Mouse (Mus musculus): ENCODE measurements at regions not wholly inside any gene's neighbourhood (a gene's known extent, or its start where the extent isn't known, plus 50 kb on each side); places are given as distances from the start of the nearest gene placed in this dataset.

DNA sequence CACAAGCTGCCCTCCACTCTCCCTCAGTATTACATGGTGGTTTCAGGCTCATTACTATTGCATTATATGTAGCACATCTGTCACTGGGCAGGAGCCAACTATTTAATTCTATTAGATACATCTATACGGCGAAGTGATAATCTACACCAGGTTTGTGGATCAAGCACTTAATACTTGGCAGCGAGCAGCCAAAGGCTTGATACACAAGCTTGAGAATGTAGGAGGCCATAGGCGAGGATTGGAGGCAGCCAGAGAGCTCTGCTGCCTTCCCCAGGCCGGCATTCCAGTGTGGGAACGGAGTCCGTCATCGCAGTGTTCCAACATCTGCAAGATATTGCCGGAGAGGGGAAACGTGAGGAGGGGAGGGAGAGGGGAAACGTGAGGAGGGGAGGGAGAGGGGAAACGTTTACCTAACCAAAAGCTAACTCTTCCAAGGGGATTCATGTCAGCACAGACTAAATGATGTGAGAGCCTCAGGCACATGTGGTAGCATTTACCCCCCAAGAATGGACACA, 109.6 kb upstream of the Habp2 start:
- no peak for DNase-seq (ENCODE audit: low spot score in 2 of 2)

- DNase-seq (ENCODE audit: low spot score in 2 of 2) = no peak
Measured at GRCm38 (mm10) chr19:56185756-56186155, 101.2 kb upstream of the Habp2 start.

DNA sequence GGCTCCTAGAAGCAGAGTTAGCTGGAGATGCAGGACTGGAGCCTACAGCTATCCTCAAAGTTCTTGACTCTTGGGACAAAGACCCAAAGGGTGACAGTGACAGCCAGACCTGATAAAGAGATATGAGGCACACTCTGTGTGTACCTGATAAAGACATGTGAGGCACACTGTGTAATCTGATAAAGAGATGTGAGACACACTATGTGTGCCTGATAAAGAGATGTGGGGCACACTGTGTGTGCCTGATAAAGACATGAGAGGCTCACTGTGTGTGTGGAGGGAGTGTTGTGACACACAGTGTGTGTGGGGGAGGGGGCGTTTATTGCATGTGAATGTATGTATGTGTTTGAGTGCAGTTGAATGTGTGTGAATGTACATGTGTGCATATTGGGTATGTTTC, 97.8 kb upstream of the Habp2 start:
- no peak for DNase-seq (ENCODE audit: low spot score in 2 of 2)

DNA sequence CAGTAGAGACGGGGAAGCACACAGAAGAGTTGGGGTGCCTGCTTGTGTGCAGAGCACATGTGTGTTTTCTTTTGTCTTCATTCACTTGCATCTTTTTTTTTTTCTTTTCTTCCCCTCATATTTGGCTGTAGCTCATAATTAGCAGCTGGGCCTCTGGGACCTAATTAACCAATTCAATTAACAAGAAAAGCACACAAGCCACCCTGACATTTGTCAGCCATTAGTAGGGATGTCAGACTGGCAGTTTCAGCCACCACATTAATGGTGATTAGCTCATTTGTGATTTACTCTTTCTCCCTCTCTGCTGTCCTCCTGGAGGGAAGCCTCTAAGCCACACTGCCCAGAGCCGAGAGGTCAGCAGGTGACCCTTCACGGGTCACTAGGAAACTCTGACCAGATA, 96.7 kb upstream of the Habp2 start:
- no peak for DNase-seq (ENCODE audit: low spot score in 2 of 2)

DNA sequence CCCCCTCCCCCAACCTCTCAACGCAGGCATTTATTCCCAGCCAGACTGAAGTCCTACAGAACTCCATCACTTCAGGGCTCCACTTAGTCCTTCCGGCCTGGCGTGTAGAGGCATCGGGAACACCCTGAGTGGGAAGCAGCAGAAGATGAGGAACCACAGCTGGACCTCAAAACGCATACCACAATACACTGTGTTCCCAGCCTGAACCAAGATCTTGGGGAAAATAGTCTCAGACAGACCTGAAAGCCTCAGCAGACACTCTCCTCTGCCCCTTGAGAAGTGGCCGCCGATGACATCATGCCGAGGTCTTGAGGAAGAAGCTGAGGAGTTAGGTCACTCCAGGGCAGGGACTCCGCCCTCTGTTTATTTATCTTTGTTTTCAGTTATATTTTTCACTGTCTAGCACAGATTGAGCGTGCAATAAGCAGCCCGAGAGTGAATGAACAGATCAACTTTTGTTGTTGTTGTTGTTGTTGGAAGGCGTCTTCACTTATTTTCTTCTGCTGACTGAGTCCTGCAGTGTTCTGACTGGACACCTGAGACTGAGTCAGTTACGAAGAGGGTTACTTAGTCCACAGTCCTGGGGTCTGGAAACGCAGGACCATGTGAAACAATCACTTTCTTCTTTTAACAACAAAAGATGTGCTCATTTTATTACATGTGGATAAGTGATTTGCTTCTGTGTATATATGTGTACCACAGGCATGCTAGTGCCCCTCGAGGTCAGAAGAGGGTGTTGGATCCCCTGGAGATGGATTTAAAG, 88.3 kb upstream of the Habp2 start:
- no peak for DNase-seq (ENCODE audit: low spot score in 2 of 2)

- no peak for DNase-seq (ENCODE audit: low spot score in 2 of 2)
Measured at GRCm38 (mm10) chr19:56199401-56200150, 87.4 kb upstream of the Habp2 start.

- no peak for DNase-seq (ENCODE audit: low spot score in 2 of 2)
Measured at GRCm38 (mm10) chr19:56201007-56201682, 85.8 kb upstream of the Habp2 start.

- peak; percentile 7 to 9 for DNase-seq (ENCODE audit: low spot score in 2 of 2)
Measured at GRCm38 (mm10) chr19:56201738-56202480, 85.0 kb upstream of the Habp2 start.

DNA sequence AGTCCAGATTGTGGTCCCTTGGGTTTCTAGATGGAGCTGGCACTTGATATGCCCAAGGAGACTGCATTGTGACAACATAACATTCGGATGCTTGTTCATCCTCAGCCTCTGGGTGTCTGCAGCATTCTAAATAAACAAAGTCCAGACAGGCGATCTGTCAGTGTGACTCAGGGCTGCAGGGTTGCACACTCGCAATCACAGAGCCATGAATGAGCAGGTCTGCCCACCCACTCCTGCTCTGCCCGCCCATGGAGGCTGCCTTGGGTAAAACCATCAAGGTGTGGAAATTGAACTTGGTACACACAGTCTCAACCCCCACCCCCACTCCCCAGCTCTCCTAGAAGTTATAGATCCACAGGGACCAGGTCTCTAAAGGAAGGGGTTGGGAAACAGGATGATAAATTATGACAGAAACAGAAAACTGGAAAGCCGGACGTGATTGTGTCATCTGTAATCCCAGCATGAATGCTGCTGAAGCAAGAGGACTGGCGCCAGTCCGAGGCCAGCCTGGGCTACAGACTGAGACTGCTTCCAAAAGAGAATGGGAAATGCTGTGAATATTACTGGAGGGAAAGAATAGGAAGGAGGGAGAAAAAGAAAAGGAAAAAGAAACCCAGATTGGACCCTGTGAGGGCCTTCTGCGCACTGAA, 84.3 kb upstream of the Habp2 start:
- DNase-seq (ENCODE audit: low spot score in 2 of 2) = no peak

DNA sequence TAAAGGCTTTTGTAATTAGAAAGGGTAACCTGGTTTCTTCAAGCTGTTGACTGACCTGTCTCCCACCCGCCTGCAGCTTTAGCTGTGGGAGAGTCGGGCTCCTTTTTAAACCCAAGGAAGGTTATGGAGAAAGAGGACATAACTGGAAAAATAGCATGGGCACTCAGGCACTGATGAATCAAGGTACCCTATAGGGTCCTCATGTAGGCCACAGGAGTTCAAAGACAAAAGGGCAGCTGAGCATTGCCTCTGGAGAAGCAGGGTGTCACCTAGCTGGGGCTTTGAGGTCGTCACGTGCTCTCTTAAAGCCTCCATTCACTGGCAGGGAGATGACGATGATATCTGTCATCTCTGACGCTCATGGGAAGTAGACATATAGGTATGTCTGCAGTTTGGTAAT, 68.4 kb upstream of the Habp2 start:
- DNase-seq (ENCODE audit: low spot score in 2 of 2) = no peak

- no peak for DNase-seq (ENCODE audit: low spot score in 2 of 2)
Measured at GRCm38 (mm10) chr19:56220724-56221407, 66.1 kb upstream of the Habp2 start.

GRCm38 (mm10) chr19:56222496-56222895, 64.4 kb upstream of the Habp2 start:
- no peak for DNase-seq (ENCODE audit: low spot score in 2 of 2)

- DNase-seq (ENCODE audit: low spot score in 2 of 2) = no peak
Measured at GRCm38 (mm10) chr19:56225039-56225438, 61.9 kb upstream of the Habp2 start.

- DNase-seq (ENCODE audit: low spot score in 2 of 2) = no peak
Measured at GRCm38 (mm10) chr19:56225518-56225917, 61.4 kb upstream of the Habp2 start.

GRCm38 (mm10) chr19:56228586-56228985, 58.4 kb upstream of the Habp2 start:
- no peak for DNase-seq (ENCODE audit: low spot score in 2 of 2)

DNA sequence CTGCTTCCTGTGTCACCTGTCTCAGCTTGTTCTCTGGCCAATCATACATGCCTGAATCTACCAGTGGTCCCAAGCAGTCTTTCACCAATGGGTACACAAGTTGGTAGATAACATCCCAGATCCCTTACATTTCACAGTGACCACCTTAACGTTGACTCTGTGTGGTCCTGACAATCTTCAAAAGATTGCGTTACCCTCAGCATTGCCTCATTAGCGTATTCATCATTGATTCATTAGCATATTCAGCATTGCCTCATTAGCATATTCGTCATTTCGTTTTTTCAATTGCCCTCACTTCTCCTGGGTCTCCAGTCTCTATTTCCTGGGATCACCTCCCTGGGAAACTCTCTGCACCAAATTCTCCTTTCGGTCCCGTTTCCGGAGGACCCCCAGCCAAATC, 55.5 kb upstream of the Habp2 start:
- no peak for DNase-seq (ENCODE audit: low spot score in 2 of 2)

GRCm38 (mm10) chr19:56231849-56232248, 55.1 kb upstream of the Habp2 start:
- no peak for DNase-seq (ENCODE audit: low spot score in 2 of 2)

DNA sequence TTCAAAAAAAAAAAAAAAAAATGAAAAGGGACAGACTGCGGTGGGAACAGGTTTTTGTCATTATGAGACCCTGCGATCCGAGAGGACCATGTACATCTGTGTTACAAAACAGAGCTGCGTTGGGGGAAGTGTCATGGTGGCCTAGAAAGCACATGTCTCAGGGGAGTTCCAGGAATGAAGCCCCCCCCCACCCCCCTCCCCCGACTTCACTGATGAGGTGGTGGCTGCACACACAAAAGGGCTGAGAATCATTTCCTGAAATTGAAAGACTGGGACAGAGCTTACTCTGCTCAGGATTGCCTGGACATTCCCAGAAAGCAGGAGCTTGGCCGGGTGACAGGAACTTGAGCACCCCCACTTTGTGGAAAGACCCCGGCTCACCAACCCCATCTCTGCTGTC, 54.7 kb upstream of the Habp2 start:
- no peak for DNase-seq (ENCODE audit: low spot score in 2 of 2)

GRCm38 (mm10) chr19:56232950-56233349, 54.0 kb upstream of the Habp2 start:
- no peak for DNase-seq (ENCODE audit: low spot score in 2 of 2)

DNA sequence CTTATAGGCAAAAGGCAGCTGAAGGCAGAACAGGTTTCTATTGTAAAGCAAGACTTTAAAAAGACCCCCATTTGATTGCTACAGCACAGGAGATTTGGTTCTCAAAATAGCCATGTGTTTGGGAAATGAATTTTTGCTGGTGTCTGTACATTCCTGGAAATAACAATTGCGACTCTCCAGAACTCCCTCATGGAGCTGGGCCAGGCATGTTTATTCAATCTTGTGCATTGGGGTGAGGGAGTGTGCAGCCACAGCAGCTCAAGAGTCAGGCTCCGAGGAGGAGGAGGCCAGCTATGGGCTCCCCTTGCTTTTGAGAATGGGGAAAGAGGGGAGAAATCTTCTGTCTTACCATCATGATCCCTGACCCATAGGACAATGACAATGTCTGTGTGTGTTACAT, 51.9 kb upstream of the Habp2 start:
- no peak for DNase-seq (ENCODE audit: low spot score in 2 of 2)

Data from spleen, postnatal 36 days (tissue).